Mouse (Mus musculus): ENCODE results near the gene Zdhhc15. TPM values are rescaled to one million over a fixed set of nuclear protein-coding genes. Genes with fewer than 3 reads are reported as not detected.

Zdhhc15 gene
- total and polyA plus RNA-seq, 2 experiments from 2014 or later = 2.0 to 5.6 TPM

DNA sequence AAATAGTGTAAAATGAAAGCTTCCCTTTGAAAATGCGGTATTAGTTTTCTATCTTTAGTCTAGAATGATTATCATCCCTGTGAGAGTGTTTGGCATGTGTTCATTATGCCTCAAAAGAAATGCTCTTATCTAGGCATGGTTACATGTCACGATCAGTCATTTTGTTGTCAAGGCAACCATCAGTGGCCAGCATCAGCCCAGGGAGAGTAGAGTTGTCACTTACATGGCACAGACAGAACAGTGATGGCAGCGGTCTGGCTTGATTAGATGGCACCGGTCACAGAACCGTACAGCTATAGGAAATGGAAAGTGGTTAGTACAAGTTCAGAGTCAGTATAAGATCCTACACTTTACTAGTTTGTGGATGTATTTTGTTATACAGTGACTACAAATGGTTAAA is 96.9 kb downstream of the Zdhhc15 start:
- H3K27me3 ChIP-seq (ENCODE audit: insufficient read depth, low read length) = peaks cover 3% of the 10 kb centered on the region; the same call in 1 of the 2 replicates
- ATAC-seq (ENCODE audit: low FRiP score) (no peak), DNase-seq (ENCODE audit: low spot score) (peak; percentile 0)
- no peak overlapping the region for H3K4me3 ChIP-seq (ENCODE audit: low read depth, low read length)
- H3K4me2 ChIP-seq (ENCODE audit: low read depth, low read length, poor library complexity, severe bottlenecking) = no peak overlapping the region
- no peak overlapping the region for H3K9ac ChIP-seq (replicated peaks; ENCODE audit: low read length, poor library complexity, severe bottlenecking)
- no peak for TF ChIP-seq CTCF (IDR thresholded peaks at IDR 0.05)
- no peaks in the 10 kb centered on the region for H3K4me1 ChIP-seq (ENCODE audit: insufficient read depth, low read length)
- WGBS = 66% methylated on average over 5 of the region's 5 CpGs
- H3K36me3 ChIP-seq (ENCODE audit: insufficient read depth, low read length) = no peaks in the 10 kb centered on the region
- H3K27ac ChIP-seq (ENCODE audit: low read depth, low read length) = no peak overlapping the region
- no peaks in the 10 kb centered on the region for H3K9me3 ChIP-seq (ENCODE audit: low read length)

DNA sequence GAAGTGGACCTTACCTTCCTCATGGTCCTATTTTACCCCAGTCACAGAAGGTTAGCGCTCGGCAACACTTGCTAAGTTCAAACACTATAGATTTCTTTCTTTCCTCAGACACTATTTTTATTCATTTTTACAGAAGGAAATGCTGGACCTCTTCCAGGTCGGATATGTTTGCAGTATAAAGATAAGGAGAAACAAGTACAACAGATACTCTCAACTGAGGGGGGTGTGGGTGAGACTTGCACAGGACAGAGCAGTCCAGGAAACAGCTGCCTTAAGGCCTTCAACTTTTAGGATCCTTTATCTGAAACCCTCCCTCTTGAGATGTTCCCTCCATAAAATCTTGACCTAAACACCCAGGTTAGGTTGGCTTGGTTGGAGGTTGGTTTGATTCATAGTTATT is 103.4 kb downstream of the Zdhhc15 start:
- no peak for TF ChIP-seq CTCF (IDR thresholded peaks at IDR 0.05)
- no peaks in the 10 kb centered on the region for H3K4me1 ChIP-seq (ENCODE audit: insufficient read depth, low read length)
- H3K27ac ChIP-seq (ENCODE audit: low read depth, low read length) = no peak overlapping the region
- H3K9me3 ChIP-seq (ENCODE audit: low read length) = no peaks in the 10 kb centered on the region
- WGBS = 81% methylated on average over 3 of the region's 3 CpGs
- H3K4me3 ChIP-seq (ENCODE audit: low read depth, low read length) = no peak overlapping the region
- no peak for ATAC-seq (ENCODE audit: low FRiP score)
- H3K9ac ChIP-seq (replicated peaks; ENCODE audit: low read length, poor library complexity, severe bottlenecking) = no peak overlapping the region
- no peak for DNase-seq (ENCODE audit: low spot score)
- no peak overlapping the region for H3K4me2 ChIP-seq (ENCODE audit: low read depth, low read length, poor library complexity, severe bottlenecking)
- H3K27me3 ChIP-seq (ENCODE audit: insufficient read depth, low read length) = peaks cover 3% of the 10 kb centered on the region; the same call in 1 of the 2 replicates
- no peaks in the 10 kb centered on the region for H3K36me3 ChIP-seq (ENCODE audit: insufficient read depth, low read length)

GRCm38 (mm10) chrX:104545283-104545682 is 125.6 kb downstream of the Zdhhc15 start:
- Histone ChIP-seq H3K36me3 (ENCODE audit: insufficient read depth, low read length) (no peaks in the 10 kb centered on the region), H3K9me3 (ENCODE audit: low read length) (no peaks in the 10 kb centered on the region), H3K27me3 (ENCODE audit: insufficient read depth, low read length) (peaks cover 11% of the 10 kb centered on the region; the same call in 1 of the 2 replicates), H3K4me2 (ENCODE audit: low read depth, low read length, poor library complexity, severe bottlenecking) (no peak overlapping the region), H3K9ac (replicated peaks; ENCODE audit: low read length, poor library complexity, severe bottlenecking) (no peak overlapping the region), H3K4me3 (ENCODE audit: low read depth, low read length) (no peak overlapping the region), H3K4me1 (ENCODE audit: insufficient read depth, low read length) (no peaks in the 10 kb centered on the region), H3K27ac (ENCODE audit: low read depth, low read length) (no peak overlapping the region)
- DNase-seq (ENCODE audit: low spot score) = no peak
- TF ChIP-seq CTCF (IDR thresholded peaks at IDR 0.05) = no peak
- no peak for ATAC-seq (ENCODE audit: low FRiP score)
- WGBS = 92% methylated on average over 1 of the region's 1 CpGs

DNA sequence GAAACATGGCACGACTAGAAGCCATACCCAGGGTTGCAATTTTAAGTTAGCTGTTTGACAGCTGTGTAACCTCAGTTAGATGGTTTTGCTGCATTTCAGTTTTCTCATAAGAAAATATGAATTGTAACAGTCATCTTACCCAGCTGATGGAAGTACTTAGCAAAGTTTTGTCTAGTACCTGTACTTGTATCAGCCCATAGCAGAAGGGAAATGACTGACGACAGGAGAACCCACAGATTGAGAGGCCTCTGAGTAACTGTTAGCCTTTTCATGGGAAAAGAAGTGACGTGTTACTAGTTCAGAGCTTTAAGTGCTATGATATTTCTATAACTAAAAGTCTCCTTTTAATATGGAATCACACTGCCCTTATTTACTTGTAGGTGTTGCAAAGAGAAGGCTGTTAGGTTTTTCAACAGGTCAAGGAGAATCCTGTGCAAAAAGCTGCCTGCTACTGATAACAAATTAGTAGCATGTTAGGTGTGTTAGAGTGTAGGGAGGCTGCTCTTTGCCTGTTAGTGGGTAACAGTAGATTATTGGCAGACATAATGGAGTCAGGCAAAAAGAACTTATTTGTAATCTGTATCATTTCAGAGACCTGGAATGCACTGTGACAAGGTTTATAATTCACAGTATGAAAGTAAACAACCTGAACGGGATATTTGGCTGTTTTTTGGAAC is 126.8 kb downstream of the Zdhhc15 start:
- ATAC-seq (ENCODE audit: low FRiP score) = no peak
- no peak for TF ChIP-seq CTCF (IDR thresholded peaks at IDR 0.05)

DNA sequence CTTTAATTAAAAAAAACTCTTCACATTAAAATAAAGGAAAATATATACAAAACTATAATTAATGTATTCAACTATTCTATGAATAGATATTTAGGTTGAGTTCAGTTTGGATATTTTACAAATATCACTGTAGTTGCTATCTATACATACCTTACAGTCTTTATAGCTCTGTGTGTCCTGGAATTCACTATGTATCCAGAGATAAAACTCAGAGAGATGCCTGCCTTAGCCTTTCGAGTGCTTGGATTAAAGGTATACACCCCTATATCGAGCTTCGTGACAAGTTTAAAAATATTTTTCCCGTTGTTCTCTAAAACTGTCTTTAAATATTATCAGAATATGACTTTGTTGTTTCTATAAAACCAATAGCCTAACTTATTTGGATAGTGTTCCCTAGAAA is 128.2 kb downstream of the Zdhhc15 start:
- Histone ChIP-seq H3K27me3 (ENCODE audit: insufficient read depth, low read length) (peaks cover 14% of the 10 kb centered on the region; the same call in 1 of the 2 replicates), H3K9me3 (ENCODE audit: low read length) (no peaks in the 10 kb centered on the region), H3K27ac (ENCODE audit: low read depth, low read length) (no peak overlapping the region), H3K4me1 (ENCODE audit: insufficient read depth, low read length) (no peaks in the 10 kb centered on the region), H3K4me2 (ENCODE audit: low read depth, low read length, poor library complexity, severe bottlenecking) (no peak overlapping the region), H3K4me3 (ENCODE audit: low read depth, low read length) (no peak overlapping the region), H3K9ac (replicated peaks; ENCODE audit: low read length, poor library complexity, severe bottlenecking) (no peak overlapping the region), H3K36me3 (ENCODE audit: insufficient read depth, low read length) (no peaks in the 10 kb centered on the region)
- 88% methylated on average over 4 of the region's 4 CpGs for WGBS
- no peak for TF ChIP-seq CTCF (IDR thresholded peaks at IDR 0.05)
- ATAC-seq (ENCODE audit: low FRiP score) (no peak), DNase-seq (ENCODE audit: low spot score) (no peak)

More for the DNA sequence above, 126.8 kb downstream of the Zdhhc15 start:
- WGBS = 76% methylated on average over 4 of the region's 4 CpGs
- no peak overlapping the region for H3K9ac ChIP-seq (replicated peaks; ENCODE audit: low read length, poor library complexity, severe bottlenecking)
- H3K4me3 ChIP-seq (ENCODE audit: low read depth, low read length) = no peak overlapping the region
- DNase-seq (ENCODE audit: low spot score) = no peak
- H3K36me3 ChIP-seq (ENCODE audit: insufficient read depth, low read length) = no peaks in the 10 kb centered on the region
- H3K4me1 ChIP-seq (ENCODE audit: insufficient read depth, low read length) = no peaks in the 10 kb centered on the region
- H3K27me3 ChIP-seq (ENCODE audit: insufficient read depth, low read length) = peaks cover 11% of the 10 kb centered on the region; the same call in 1 of the 2 replicates
- no peak overlapping the region for H3K27ac ChIP-seq (ENCODE audit: low read depth, low read length)
- no peaks in the 10 kb centered on the region for H3K9me3 ChIP-seq (ENCODE audit: low read length)
- H3K4me2 ChIP-seq (ENCODE audit: low read depth, low read length, poor library complexity, severe bottlenecking) = no peak overlapping the region

GRCm38 (mm10) chrX:104501765-104502164 is 169.1 kb downstream of the Zdhhc15 start:
- DNase-seq (ENCODE audit: low spot score) (no peak), ATAC-seq (ENCODE audit: low FRiP score) (no peak)
- no peak overlapping the region for H3K4me2 ChIP-seq (ENCODE audit: low read depth, low read length, poor library complexity, severe bottlenecking)
- 87% methylated on average over 5 of the region's 5 CpGs for WGBS
- no peak overlapping the region for H3K9ac ChIP-seq (replicated peaks; ENCODE audit: low read length, poor library complexity, severe bottlenecking)
- H3K9me3 ChIP-seq (ENCODE audit: low read length) = no peaks in the 10 kb centered on the region
- no peak for TF ChIP-seq CTCF (IDR thresholded peaks at IDR 0.05)
- no peaks in the 10 kb centered on the region for H3K36me3 ChIP-seq (ENCODE audit: insufficient read depth, low read length)
- H3K4me1 ChIP-seq (ENCODE audit: insufficient read depth, low read length) = no peaks in the 10 kb centered on the region
- H3K4me3 ChIP-seq (ENCODE audit: low read depth, low read length) = no peak overlapping the region
- H3K27me3 ChIP-seq (ENCODE audit: insufficient read depth, low read length) = peaks cover 8% of the 10 kb centered on the region; the same call in 1 of the 2 replicates
- H3K27ac ChIP-seq (ENCODE audit: low read depth, low read length) = no peak overlapping the region

Data from midbrain, postnatal 0 days (tissue).